Mouse (Mus musculus) erythroblast, embryonic 14.5 days (primary cell): ENCODE measurements around the gene Zfp27. TPM values are rescaled to one million over a fixed set of nuclear protein-coding genes. Genes with fewer than 3 reads are reported as not detected.
"Not testable (repeated sequence)": the region's sequence is repeated elsewhere in the genome, so short reads cannot be mapped to it uniquely, and the experiment has no call there.

Source experiments
- H3K27me3 ChIP-seq: 2 replicates; pipeline ENCODE4 v1.6.1; 2012; ENCODE audit warnings: inconsistent platforms; ENCODE audit not compliant: control insufficient read depth
- H3K36me3 ChIP-seq: 2 replicates; pipeline ENCODE4 v1.6.1; 2012; ENCODE audit warnings: mild to moderate bottlenecking, inconsistent platforms; ENCODE audit not compliant: control insufficient read depth
- H3K4me1 ChIP-seq: 2 replicates; pipeline ENCODE4 v1.6.1; 2012; ENCODE audit warnings: inconsistent platforms; ENCODE audit not compliant: control insufficient read depth
- H3K4me3 ChIP-seq: replicated peaks from 2 replicates; pipeline ENCODE3; 2012; ENCODE audit warnings: moderate library complexity, mild to moderate bottlenecking, inconsistent platforms
- H3K9me3 ChIP-seq: 2 replicates; pipeline ENCODE4 v1.6.1; 2012; ENCODE audit warnings: low read length, inconsistent platforms, mixed read lengths; ENCODE audit not compliant: control insufficient read depth
- GATA1 ChIP-seq: IDR thresholded peaks from 2 replicates; pipeline ENCODE4 v1.6.1; 2012; ENCODE audit warnings: low read length, inconsistent platforms, mixed read lengths
- TAL1 ChIP-seq: IDR thresholded peaks from 3 replicates; pipeline ENCODE4 v1.6.1; 2012; ENCODE audit warnings: low read length, inconsistent platforms, mixed read lengths
- polyA plus RNA-seq: library from polyadenylated mRNA; stranded (reverse); fragments of >175 nt; gene quantifications from 2 replicates; pipeline ENCODE4 v1.2.3, GENCODE M21; 2012

Gene Zfp27
- polyA plus RNA-seq, 1 experiment, result 0.01 TPM

GRCm38 (mm10) chr7:29904101-29904500, 2.3 kb downstream of the Zfp27 start:
- Histone ChIP-seq H3K36me3 (peaks cover 18% of the 10 kb centered on the region), H3K4me1 (peaks cover 16% of the 10 kb centered on the region), H3K9me3 (peaks cover 3% of the 10 kb centered on the region), H3K27me3 (no peaks in the 10 kb centered on the region), H3K4me3 (no peak overlapping the region)
- TF ChIP-seq TAL1 (no peak), GATA1 (no peak)

GRCm38 (mm10) chr7:29898351-29898750, 8.0 kb downstream of the Zfp27 start:
- no peaks in the 10 kb centered on the region for H3K4me1 ChIP-seq
- H3K4me3 ChIP-seq, result no peak overlapping the region
- peaks cover 59% of the 10 kb centered on the region for H3K36me3 ChIP-seq
- peaks cover 41% of the 10 kb centered on the region for H3K9me3 ChIP-seq
- H3K27me3 ChIP-seq, result no peaks in the 10 kb centered on the region; the same call in 1 of the 2 replicates
- TF ChIP-seq TAL1 (no peak), GATA1 (no peak)

- no peak overlapping the region for H3K4me3 ChIP-seq
- H3K4me1 ChIP-seq, result no peaks in the 10 kb centered on the region
- no peaks in the 10 kb centered on the region; the same call in 1 of the 2 replicates for H3K27me3 ChIP-seq
- TF ChIP-seq TAL1, result no peak
- no peak for TF ChIP-seq GATA1
- H3K9me3 ChIP-seq, result peaks cover 70% of the 10 kb centered on the region
- peaks cover 47% of the 10 kb centered on the region for H3K36me3 ChIP-seq
Measured at GRCm38 (mm10) chr7:29892756-29893155, 13.6 kb downstream of the Zfp27 start.

GRCm38 (mm10) chr7:29890501-29890900, 15.9 kb downstream of the Zfp27 start:
- H3K27me3 ChIP-seq, result no peaks in the 10 kb centered on the region; the same call in 1 of the 2 replicates

GRCm38 (mm10) chr7:29880916-29881315, 25.5 kb downstream of the Zfp27 start:
- no peaks in the 10 kb centered on the region for H3K4me1 ChIP-seq
- TF ChIP-seq GATA1 (no peak), TAL1 (no peak)
- peaks cover 53% of the 10 kb centered on the region for H3K9me3 ChIP-seq

More at GRCm38 (mm10) chr7:29890501-29890900, 15.9 kb downstream of the Zfp27 start:
- Histone ChIP-seq H3K9me3 (peaks cover 82% of the 10 kb centered on the region), H3K4me1 (no peaks in the 10 kb centered on the region), H3K36me3 (peaks cover 32% of the 10 kb centered on the region), H3K4me3 (no peak overlapping the region)
- no peak for TF ChIP-seq TAL1
- TF ChIP-seq GATA1, result no peak

GRCm38 (mm10) chr7:29880056-29880455, 26.3 kb downstream of the Zfp27 start:
- H3K9me3 ChIP-seq, result peaks cover 52% of the 10 kb centered on the region
- H3K27me3 ChIP-seq, result no peaks in the 10 kb centered on the region
- H3K36me3 ChIP-seq, result peaks cover 6% of the 10 kb centered on the region
- H3K4me1 ChIP-seq, result no peaks in the 10 kb centered on the region
- no peak overlapping the region for H3K4me3 ChIP-seq
- no peak for TF ChIP-seq TAL1
- TF ChIP-seq GATA1, result no peak

More at GRCm38 (mm10) chr7:29880916-29881315, 25.5 kb downstream of the Zfp27 start:
- Histone ChIP-seq H3K4me3 (no peak overlapping the region), H3K27me3 (no peaks in the 10 kb centered on the region), H3K36me3 (no peaks in the 10 kb centered on the region)

- H3K36me3 ChIP-seq, result peaks cover 16% of the 10 kb centered on the region
- H3K27me3 ChIP-seq, H3K4me1 ChIP-seq, H3K4me3 ChIP-seq: not testable (repeated sequence)
- H3K9me3 ChIP-seq, result peaks cover 45% of the 10 kb centered on the region
Measured at GRCm38 (mm10) chr7:29877561-29877960, 28.8 kb downstream of the Zfp27 start.

- H3K4me3 ChIP-seq, result no peak overlapping the region
- TF ChIP-seq GATA1 (no peak), TAL1 (no peak)
- no peaks in the 10 kb centered on the region for H3K27me3 ChIP-seq
- H3K9me3 ChIP-seq, result peaks cover 42% of the 10 kb centered on the region
- no peaks in the 10 kb centered on the region for H3K4me1 ChIP-seq
- H3K36me3 ChIP-seq, result peaks cover 16% of the 10 kb centered on the region
Measured at GRCm38 (mm10) chr7:29874256-29874655, 32.1 kb downstream of the Zfp27 start.

GRCm38 (mm10) chr7:29861660-29862059, 44.7 kb downstream of the Zfp27 start:
- H3K4me1 ChIP-seq, result peaks cover 10% of the 10 kb centered on the region
- H3K27me3 ChIP-seq, result no peaks in the 10 kb centered on the region
- TF ChIP-seq GATA1 (no peak), TAL1 (no peak)
- H3K36me3 ChIP-seq, result no peaks in the 10 kb centered on the region
- H3K4me3 ChIP-seq, result no peak overlapping the region
- H3K9me3 ChIP-seq, result no peaks in the 10 kb centered on the region
